Mouse (Mus musculus) cerebellum, postnatal 4 days (tissue): ENCODE results near the gene Alad.
"Not testable (repeated sequence)": the region's sequence is repeated elsewhere in the genome, so short reads cannot be mapped to it uniquely, and the experiment has no call there.

Source experiments
- DNase-seq, 2 experiments: peaks; one replicate each; pipeline ENCODE4 v3.0.0; 2022; ENCODE audit warnings: low spot score in 2 of 2, mixed read lengths in 1 of 2

The Alad gene

GRCm38 (mm10) chr4:62486162-62486696, 33.5 kb downstream of the Alad start:
- DNase-seq: no peak

DNA sequence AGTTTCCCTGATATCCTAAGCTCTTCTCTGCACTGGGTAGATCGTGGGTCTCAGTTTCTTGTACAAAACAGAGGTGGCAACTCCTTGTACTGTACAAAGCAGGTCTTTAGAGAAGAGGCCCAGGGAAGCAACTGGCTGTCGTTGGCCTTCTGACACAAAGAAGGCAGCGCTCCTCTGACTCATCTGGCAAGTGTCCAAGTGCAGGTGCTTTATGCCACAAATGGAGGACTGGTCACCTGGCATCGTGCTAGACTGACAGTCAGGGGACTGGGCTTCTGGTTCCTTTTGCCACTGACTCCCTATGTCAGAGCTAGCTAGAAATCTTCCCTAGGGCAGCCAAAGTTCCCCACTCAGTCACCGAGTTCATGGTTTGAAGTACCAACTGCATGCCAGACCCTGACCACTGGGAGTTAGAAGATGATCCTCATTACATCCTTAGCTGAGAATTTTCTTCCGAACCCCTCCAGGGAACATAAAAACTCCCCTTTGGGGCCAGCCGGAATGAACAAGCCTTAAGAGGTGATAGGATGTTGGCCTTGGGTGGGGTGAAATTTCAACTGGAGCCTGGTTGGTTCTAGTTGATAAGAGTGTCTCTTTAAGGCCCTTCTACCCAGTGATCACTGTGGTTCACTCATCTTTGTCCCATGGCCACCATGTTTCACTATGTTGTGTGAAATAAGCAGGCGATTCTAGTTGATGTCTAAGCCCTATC, 34.1 kb downstream of the Alad start:
- DNase-seq: no peak

DNA sequence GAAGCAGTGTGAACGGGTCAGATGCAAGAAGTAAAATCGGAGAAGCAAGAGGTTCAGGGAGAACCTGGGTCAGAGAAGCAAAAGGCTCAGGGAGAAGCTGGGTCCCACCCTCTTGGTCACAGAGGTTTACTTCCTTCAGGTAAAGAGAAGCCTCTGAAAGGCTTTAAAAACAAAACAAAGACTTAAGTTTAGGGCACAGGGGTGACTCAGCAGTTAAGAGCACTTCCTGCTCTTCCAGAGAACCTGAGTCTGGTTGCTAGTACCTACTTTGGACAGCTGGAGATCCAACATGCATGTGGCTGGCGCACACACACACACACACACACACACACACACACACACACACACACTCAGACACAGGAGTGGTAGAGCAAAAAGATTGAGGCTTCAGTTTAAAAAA, 34.8 kb downstream of the Alad start:
- DNase-seq: no peak

DNA sequence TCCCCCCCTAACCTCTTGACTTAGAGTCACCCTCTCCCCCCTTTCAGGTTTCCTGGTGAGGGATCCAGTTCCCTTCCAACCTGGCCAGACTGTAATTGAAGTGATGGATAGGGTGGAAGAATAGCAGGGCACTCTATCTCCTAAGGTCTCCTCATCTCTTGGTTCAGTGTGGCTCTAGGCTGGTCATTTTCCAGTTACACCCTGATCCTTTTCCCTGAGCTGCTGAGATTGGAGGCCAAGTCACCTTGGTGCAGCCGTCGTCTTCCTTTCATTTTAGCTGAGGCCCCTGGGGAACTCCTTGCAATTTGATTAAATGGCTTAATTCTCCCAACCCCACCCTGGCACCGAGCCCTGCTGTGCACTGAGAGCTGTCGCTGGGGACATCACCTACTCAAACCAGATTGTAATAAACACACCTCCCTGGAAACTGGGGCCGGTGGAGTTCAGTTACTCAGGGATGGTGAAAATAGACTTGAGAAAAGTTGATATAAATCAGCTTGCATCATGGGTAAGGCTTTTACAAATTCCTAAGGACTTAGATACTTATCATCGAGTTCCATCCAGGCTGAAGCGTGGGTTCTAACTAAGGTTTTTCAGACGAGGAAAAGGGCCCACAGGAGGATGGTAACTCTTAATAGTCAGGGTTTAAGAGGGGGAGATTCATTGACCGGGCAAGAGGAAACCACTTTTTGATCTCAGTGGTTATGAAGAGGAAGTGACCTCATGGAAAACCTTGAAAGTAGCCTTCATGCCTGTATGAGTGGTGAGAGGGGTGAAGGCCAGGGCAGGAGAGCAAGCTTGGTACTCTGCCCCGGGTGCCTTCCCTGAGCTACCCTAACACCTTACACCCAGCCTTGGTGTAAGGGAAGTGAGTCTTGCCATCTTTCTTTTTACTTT, 38.8 kb downstream of the Alad start:
- DNase-seq: no peak

DNA sequence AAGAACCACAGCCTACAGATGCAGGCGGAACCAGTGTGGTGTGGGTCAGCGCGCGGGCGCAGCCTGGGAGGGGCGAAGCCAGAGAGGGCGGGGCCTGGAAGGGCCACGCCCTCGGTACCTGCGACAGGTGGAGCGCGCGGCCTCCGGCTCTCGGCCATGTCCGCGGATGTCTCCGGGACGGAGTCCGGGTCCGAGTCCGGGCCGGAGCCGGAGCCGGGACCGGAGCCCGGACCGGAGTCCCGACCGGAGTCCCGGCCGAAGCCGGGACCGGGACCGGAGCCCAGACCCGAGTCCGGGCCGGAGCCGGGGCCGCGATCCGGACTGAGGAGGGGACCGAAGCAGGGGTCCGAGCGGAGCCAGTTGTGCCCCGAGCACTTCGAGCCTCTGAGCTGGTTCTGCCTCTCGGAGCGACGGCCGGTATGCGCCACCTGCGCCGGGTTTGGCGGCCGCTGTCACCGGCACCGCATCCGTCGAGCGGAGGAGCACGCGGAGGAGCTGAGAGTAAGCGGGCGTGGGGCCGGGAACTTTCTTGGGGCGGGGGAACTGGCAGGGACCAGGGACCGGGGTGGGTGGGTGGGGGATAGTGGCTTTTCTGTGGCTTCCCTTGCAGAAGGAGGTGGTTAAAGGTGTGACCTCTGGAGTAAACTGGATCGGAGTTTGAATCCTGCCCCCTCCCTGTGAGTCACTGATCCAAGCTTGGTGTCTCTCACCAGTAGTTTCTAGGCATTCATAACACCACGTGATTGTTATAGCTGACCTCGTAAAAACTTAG, 39.6 kb downstream of the Alad start, which contains the start of gene Bspry:
Bspry (plus strand) TSS at position 117 of the 772 bp plus-strand sequence.
- DNase-seq: no peak

GRCm38 (mm10) chr4:62479593-62479936, 40.2 kb downstream of the Alad start:
- DNase-seq: not testable (repeated sequence)

GRCm38 (mm10) chr4:62477542-62478244, 42.0 kb downstream of the Alad start:
- no peak for DNase-seq

DNA sequence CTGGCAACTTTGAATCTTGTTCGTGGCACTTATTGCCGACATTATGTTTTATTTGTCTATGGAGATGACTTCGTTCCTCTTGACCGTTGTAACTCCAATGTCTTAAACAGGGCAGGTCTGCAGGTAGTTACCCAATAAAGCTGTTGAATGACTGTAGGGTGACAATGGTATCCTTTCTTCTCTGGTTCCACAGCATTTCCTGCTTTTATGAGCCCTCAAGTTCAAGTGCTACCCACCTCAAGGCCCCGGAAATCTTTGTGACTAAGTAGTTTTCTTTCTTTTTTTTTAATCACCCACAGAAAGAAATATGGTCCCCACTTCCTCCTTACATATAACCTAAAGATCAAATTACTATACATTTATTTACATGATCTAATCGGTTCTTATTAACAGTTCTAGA, 43.9 kb downstream of the Alad start:
- no peak for DNase-seq

- no peak for DNase-seq
Measured at GRCm38 (mm10) chr4:62475131-62475530, 44.6 kb downstream of the Alad start.

- DNase-seq: no peak
Measured at GRCm38 (mm10) chr4:62472071-62472470, 47.6 kb downstream of the Alad start.

- DNase-seq: peak; percentile 68 to 82
Measured at GRCm38 (mm10) chr4:62470598-62471051, 49.1 kb downstream of the Alad start, which contains the start of gene Wdr31. Gene Wdr31 (minus strand): TSS chr4:62470896.

GRCm38 (mm10) chr4:62468158-62468557, 51.6 kb downstream of the Alad start:
- DNase-seq: no peak

GRCm38 (mm10) chr4:62463124-62463523, 56.6 kb downstream of the Alad start:
- DNase-seq: no peak

GRCm38 (mm10) chr4:62460348-62460747, 59.4 kb downstream of the Alad start:
- no peak for DNase-seq
